Mouse (Mus musculus) testis, adult 2 months (tissue): ENCODE measurements around the gene Mogat2.

Experiments
- CTCF ChIP-seq: fragments of 200-500 bp; IDR thresholded peaks from 2 replicates; pipeline ENCODE4 v1.5.1; 2012; ENCODE audit warnings: low read depth, mild to moderate bottlenecking, inconsistent platforms, low read length, moderate library complexity; ENCODE audit not compliant: control insufficient read depth, insufficient read depth, insufficient replicate concordance
- POLR2A ChIP-seq: fragments of 200-500 bp; IDR thresholded peaks from 2 replicates; pipeline ENCODE4 v1.6.1; 2012; ENCODE audit warnings: low read depth, mild to moderate bottlenecking, inconsistent platforms, low read length, moderate library complexity; ENCODE audit not compliant: control insufficient read depth

- TF ChIP-seq POLR2A, result no peak
- TF ChIP-seq CTCF, result no peak
These were observed 43.9 kb downstream of the Mogat2 start for GRCm38 (mm10) chr7:99194511-99194910.
